ENCODE assay signal across 7 mouse cellular contexts in the genomic region with DNA sequence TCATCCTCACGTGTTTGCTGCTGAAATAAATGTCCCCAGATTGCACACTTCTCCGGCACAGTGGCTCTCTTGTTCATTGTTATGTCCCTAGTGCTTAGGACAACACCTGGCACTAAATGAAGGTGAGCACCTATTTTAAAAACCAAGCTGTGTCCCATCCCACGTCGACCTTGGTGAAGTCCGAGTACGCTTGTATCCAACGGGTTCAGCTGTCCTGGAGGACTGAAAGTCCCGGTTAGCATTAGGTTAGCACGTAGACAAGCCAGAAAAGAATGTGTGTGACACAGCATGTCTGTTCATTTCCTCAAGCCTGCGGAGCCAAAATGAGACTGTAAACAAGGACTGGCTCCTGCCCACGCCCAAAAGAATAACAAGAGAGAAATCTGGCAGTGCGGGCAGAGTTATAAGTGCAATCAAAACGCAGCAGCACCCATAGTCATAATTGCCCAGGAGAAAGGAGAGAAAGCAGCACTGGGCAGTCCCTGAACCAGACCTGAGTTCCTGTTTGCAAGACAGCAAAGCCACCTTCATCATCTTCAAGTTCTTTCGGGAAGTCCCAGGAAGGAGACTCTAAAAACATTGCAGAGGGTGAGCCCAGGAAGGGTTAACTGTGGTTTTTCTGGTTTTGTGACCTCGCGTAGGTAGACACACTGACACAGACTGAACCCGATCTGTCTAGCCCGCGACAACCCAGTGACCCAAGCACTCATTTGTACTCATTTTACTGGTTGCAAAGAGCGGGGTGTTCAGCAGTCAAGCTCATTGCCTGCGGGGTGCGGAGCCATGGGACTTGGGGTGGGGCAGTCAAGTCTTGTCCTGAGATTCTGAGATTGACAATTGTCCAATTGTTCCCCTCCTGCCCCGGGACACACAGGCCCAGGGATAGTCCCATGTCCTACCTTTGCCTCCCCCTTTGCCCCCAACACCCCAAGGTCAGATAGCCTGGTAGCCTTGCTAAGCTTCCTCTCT. TPM values are rescaled to one million over a fixed set of nuclear protein-coding genes. Genes with fewer than 3 reads are reported as not detected.
A peak's percentile ranks its signal among the peaks of the same experiment; 100 is the strongest.
DNase-seq lines count a peak whose midpoint lies in the region; ATAC-seq and TF ChIP-seq lines count a peak whose summit lies in the region.

A gene (minus strand): TSS at position 51 of the 969 bp plus-strand sequence.

- POLR2A ChIA-PET in Patski (lab: Charles Lee) = no interaction called here

- no peak for TF ChIP-seq CTCF in Patski (IDR thresholded peaks at IDR 0.05)

- H3K9me3 ChIP-seq in forebrain, embryonic 13.5 days (replicated peaks) = no peaks in the 10 kb centered on the region
- H3K9me3 ChIP-seq in midbrain, embryonic 11.5 days (ENCODE audit: control insufficient read depth, low read length) = no peaks in the 10 kb centered on the region

- no peak for ATAC-seq in CD4-positive, CD25-positive, alpha-beta regulatory T cell, adult 4 months
- no peak for ATAC-seq in Patski
- no peak for ATAC-seq in forebrain, embryonic 13.5 days
- no peak for ATAC-seq in hematopoietic stem cell, adult 5-6 weeks (replicated peaks in 1 of 2; ENCODE audit: insufficient read depth in 1 of 2, low FRiP score in 2 of 2, low TSS enrichment in 1 of 2, low read depth in 1 of 2, poor library complexity in 2 of 2, severe bottlenecking in 2 of 2)
- no peak for ATAC-seq in midbrain, embryonic 11.5 days (ENCODE audit: low FRiP score)

- intact Hi-C loops in left cerebral cortex, postnatal 4 days (cut with DNase I) = no loop called here

- in situ Hi-C loops in Patski (cut with MboI; ENCODE audit: low pct_unique_long_range_greater_than_20kb) = no loop called here

- peaks cover 14% of the 10 kb centered on the region for H3K4me1 ChIP-seq in forebrain, embryonic 13.5 days
- H3K4me1 ChIP-seq in midbrain, embryonic 11.5 days (ENCODE audit: control insufficient read depth, insufficient read depth, low read length) = peaks cover 7% of the 10 kb centered on the region

- no peak within 1 kb of the TSS for H3K27ac ChIP-seq in forebrain, embryonic 13.5 days
- H3K27ac ChIP-seq in midbrain, embryonic 11.5 days (ENCODE audit: low read depth, low read length) = no peak within 1 kb of the TSS

- CTCF ChIA-PET in Patski (lab: Charles Lee) = interaction anchor here (1.2 to 1.6 kb wide), 3 partner anchors 15 to 24 kb away, joined by 3 to 5 read pairs (median 3); no protein-coding TSS in a partner anchor

- no peaks in the 10 kb centered on the region for H3K27me3 ChIP-seq in Patski
- H3K27me3 ChIP-seq in forebrain, embryonic 13.5 days = no peaks in the 10 kb centered on the region
- no peaks in the 10 kb centered on the region for H3K27me3 ChIP-seq in midbrain, embryonic 11.5 days (ENCODE audit: control insufficient read depth, insufficient read depth, low read length)

- peak within 1 kb of the TSS; percentile 75 for H3K4me3 ChIP-seq in forebrain, embryonic 13.5 days
- H3K4me3 ChIP-seq in midbrain, embryonic 11.5 days (ENCODE audit: low read depth, low read length) = peak within 1 kb of the TSS; percentile 90

- no peak for DNase-seq in Patski (ENCODE audit: low read depth, low spot score)
- DNase-seq in left cerebral cortex, postnatal 4 days = no peak
- no peak for DNase-seq in midbrain, embryonic 11.5 days (ENCODE audit: low spot score, missing footprints)
- DNase-seq in frontal cortex, postnatal 25 days (ENCODE audit: low spot score in 2 of 2) = no peak

- WGBS in forebrain, embryonic 13.5 days = 88% methylated on average over 23 of the region's 23 CpGs
- 89% methylated on average over 23 of the region's 23 CpGs for WGBS in midbrain, embryonic 11.5 days

- H3K4me2 ChIP-seq in forebrain, embryonic 13.5 days = peak within 1 kb of the TSS; percentile 71
- peak within 1 kb of the TSS; percentile 72 for H3K4me2 ChIP-seq in midbrain, embryonic 11.5 days

- H3K36me3 ChIP-seq in forebrain, embryonic 13.5 days (ENCODE audit: poor library complexity, severe bottlenecking) = no peaks in the 10 kb centered on the region
- no peaks in the 10 kb centered on the region for H3K36me3 ChIP-seq in midbrain, embryonic 11.5 days (ENCODE audit: control insufficient read depth, insufficient read depth, low read length)

- H3K9ac ChIP-seq in forebrain, embryonic 13.5 days = no peak within 1 kb of the TSS
- H3K9ac ChIP-seq in midbrain, embryonic 11.5 days (ENCODE audit: low read length) = peak within 1 kb of the TSS; percentile 42; the same call in 1 of the 2 replicates

RNA-seq across cellular contexts. Expression of the gene that starts here (rescaled TPM):
- 10 to 100 TPM; 51.1 to 85.0 TPM for polyA plus RNA-seq in CD4-positive, CD25-positive, alpha-beta regulatory T cell, adult 4 months (2017; shearing (Covaris generic))
- 193 TPM for polyA plus RNA-seq in Patski (2021)
- polyA plus RNA-seq in forebrain, embryonic 13.5 days (2015; fragmentation: Nextera tagmentation; extraction: Ambion mirVana) = 120 and 130 TPM in 2 replicates
- 31.7 and 51.9 TPM in 2 replicates for total RNA-seq in hematopoietic stem cell, adult 5-6 weeks (2017)
- 100 to 1,000 TPM; 123 to 124 TPM for total RNA-seq in left cerebral cortex, postnatal 4 days (2021)
- 148 and 150 TPM in 2 replicates for polyA plus RNA-seq in midbrain, embryonic 11.5 days (2014; fragmentation: Nextera tagmentation; extraction: Ambion mirVana)
